Mouse (Mus musculus): Measurements from ENCODE around the gene Rgs7. TPM values are rescaled to one million over a fixed set of nuclear protein-coding genes. Genes with fewer than 3 reads are reported as not detected.

Rgs7 gene
- total and polyA plus RNA-seq, 3 experiments: not detected

GRCm38 (mm10) chr1:175032015-175032414, 460.3 kb downstream of the Rgs7 start:
- Histone ChIP-seq H3K9ac (ENCODE audit: control insufficient read depth, low read depth, low read length, poor library complexity, severe bottlenecking) (no peak overlapping the region), H3K27me3 (ENCODE audit: control insufficient read depth in 1 of 2, insufficient read depth in 2 of 2, low read length in 2 of 2) (no peaks in the 10 kb centered on the region), H3K79me2 (ENCODE audit: control insufficient read depth, insufficient read depth, low read length, poor library complexity) (no peaks in the 10 kb centered on the region), H3K36me3 (ENCODE audit: control insufficient read depth in 1 of 2, insufficient read depth in 2 of 2, low read length in 2 of 2) (no peaks in the 10 kb centered on the region), H3K4me1 (ENCODE audit: control insufficient read depth in 1 of 2, insufficient read depth in 2 of 2, low read length in 2 of 2) (no peaks in the 10 kb centered on the region), H3K4me3 (ENCODE audit: control insufficient read depth in 1 of 2, insufficient read depth in 1 of 2, low read depth in 2 of 2, low read length in 2 of 2) (no peak overlapping the region), H3K9me3 (replicated peaks; ENCODE audit: insufficient read depth, low read length) (no peaks in the 10 kb centered on the region), H3K27ac (ENCODE audit: control insufficient read depth, low read depth, low read length) (no peak overlapping the region)
- TF ChIP-seq MAFK (IDR thresholded peaks at IDR 0.05; ENCODE audit: borderline replicate concordance, low read depth, low read length): no peak
- no peak for TF ChIP-seq ZKSCAN1 (IDR thresholded peaks at IDR 0.05; ENCODE audit: low read depth, low read length)
- TF ChIP-seq ZMIZ1 (IDR thresholded peaks at IDR 0.05; ENCODE audit: low read depth, low read length): no peak
- TF ChIP-seq CHD1 (IDR thresholded peaks at IDR 0.05; ENCODE audit: low read depth, low read length): no peak
- no peak for TF ChIP-seq RAD21 (IDR thresholded peaks at IDR 0.05; ENCODE audit: low read depth, low read length)
- no peak for TF ChIP-seq TAL1 (IDR thresholded peaks at IDR 0.05; ENCODE audit: low read length)
- TF ChIP-seq ZC3H11A (IDR thresholded peaks at IDR 0.05; ENCODE audit: low read depth, low read length): no peak
- TF ChIP-seq NRF1 (IDR thresholded peaks at IDR 0.05; ENCODE audit: insufficient read depth, low read depth, low read length, poor library complexity, severe bottlenecking): no peak
- no peak for TF ChIP-seq TCF12 (IDR thresholded peaks at IDR 0.05; ENCODE audit: low read depth, low read length)
- TF ChIP-seq ELF1 (IDR thresholded peaks at IDR 0.05; ENCODE audit: low read depth, low read length): no peak
- TF ChIP-seq EP300 (IDR thresholded peaks at IDR 0.05; ENCODE audit: low read depth in 1 of 2, low read length in 2 of 2): no peak
- no peak for TF ChIP-seq BHLHE40 (IDR thresholded peaks at IDR 0.05; ENCODE audit: borderline replicate concordance, low read depth, low read length)
- TF ChIP-seq MXI1 (IDR thresholded peaks at IDR 0.05; ENCODE audit: low read depth, low read length): no peak
- no peak for TF ChIP-seq TBP (IDR thresholded peaks at IDR 0.05; ENCODE audit: low read depth, low read length)
- no peak for TF ChIP-seq SIN3A (IDR thresholded peaks at IDR 0.05; ENCODE audit: low read length)
- TF ChIP-seq UBTF (IDR thresholded peaks at IDR 0.05; ENCODE audit: borderline replicate concordance, insufficient read depth, low read depth, low read length): no peak
- DNase-seq (ENCODE audit: low read depth, low spot score): no peak

DNA sequence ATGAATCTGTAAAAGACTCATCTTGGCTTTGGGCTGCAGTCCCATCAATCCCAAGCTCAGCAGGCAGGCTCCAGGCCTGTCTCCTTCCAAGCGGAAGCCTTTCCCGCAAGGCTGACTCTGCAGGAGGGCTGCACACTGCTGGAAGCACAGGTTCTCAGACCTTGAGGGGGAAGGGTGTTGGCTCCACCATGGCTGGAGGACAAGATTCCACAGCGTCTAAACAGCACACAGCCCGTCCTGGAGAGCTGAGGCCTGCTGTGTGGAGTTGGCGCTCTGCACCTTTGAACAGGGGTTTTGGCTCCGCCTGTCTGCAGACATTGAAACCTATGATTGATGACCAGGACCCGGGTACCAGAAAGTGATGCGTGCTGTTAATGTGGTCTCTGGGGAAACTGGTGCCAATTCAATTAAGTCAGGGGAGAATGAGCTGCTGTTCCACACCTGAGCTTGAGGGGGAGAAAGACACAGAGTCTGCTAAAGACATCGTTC, 463.5 kb downstream of the Rgs7 start:
- Histone ChIP-seq H3K79me2 (ENCODE audit: control insufficient read depth, insufficient read depth, low read length, poor library complexity) (no peaks in the 10 kb centered on the region), H3K4me1 (ENCODE audit: control insufficient read depth in 1 of 2, insufficient read depth in 2 of 2, low read length in 2 of 2) (no peaks in the 10 kb centered on the region), H3K4me3 (ENCODE audit: control insufficient read depth in 1 of 2, insufficient read depth in 1 of 2, low read depth in 2 of 2, low read length in 2 of 2) (no peak overlapping the region), H3K9me3 (replicated peaks; ENCODE audit: insufficient read depth, low read length) (no peaks in the 10 kb centered on the region), H3K27ac (ENCODE audit: control insufficient read depth, low read depth, low read length) (no peak overlapping the region), H3K9ac (ENCODE audit: control insufficient read depth, low read depth, low read length, poor library complexity, severe bottlenecking) (no peak overlapping the region), H3K36me3 (ENCODE audit: control insufficient read depth in 1 of 2, insufficient read depth in 2 of 2, low read length in 2 of 2) (no peaks in the 10 kb centered on the region), H3K27me3 (ENCODE audit: control insufficient read depth in 1 of 2, insufficient read depth in 2 of 2, low read length in 2 of 2) (no peaks in the 10 kb centered on the region)
- DNase-seq (ENCODE audit: low read depth, low spot score): no peak
- TF ChIP-seq SMC3 (IDR thresholded peaks at IDR 0.05; ENCODE audit: low read depth, low read length) (no peak), RAD21 (IDR thresholded peaks at IDR 0.05; ENCODE audit: low read depth, low read length) (no peak), USF2 (IDR thresholded peaks at IDR 0.05; ENCODE audit: borderline replicate concordance in 1 of 2, insufficient read depth in 1 of 2, low read depth in 1 of 2, low read length in 2 of 2) (no peak), E2F4 (IDR thresholded peaks at IDR 0.05; ENCODE audit: borderline replicate concordance, low read depth, low read length) (no peak), POLR2A (IDR thresholded peaks at IDR 0.05; ENCODE audit: control insufficient read depth in 1 of 2, insufficient read depth in 1 of 2, low read depth in 1 of 2, low read length in 2 of 2, poor library complexity in 1 of 2) (no peak)

All from MEL (cell line).